Mouse (Mus musculus) myocyte (in vitro differentiated cells): ENCODE measurements around the gene Mtmr12.
A peak's percentile ranks its signal among the peaks of the same experiment; 100 is the strongest.

Experiments used
- E2F4 ChIP-seq: IDR thresholded peaks from one replicate; pipeline ENCODE4 v1.6.1; 2011; ENCODE audit warnings: mild to moderate bottlenecking, control low read depth, moderate library complexity; ENCODE audit not compliant: insufficient read depth
- MAX ChIP-seq: IDR thresholded peaks from one replicate; pipeline ENCODE4 v1.6.1; 2011; ENCODE audit warnings: low read depth, mild to moderate bottlenecking, control low read depth
- MYOG ChIP-seq, 3 experiments: IDR thresholded peaks; one replicate each; pipeline ENCODE4 v1.6.1; 2011; ENCODE audit warnings: control low read depth in 2 of 3, low read depth in 2 of 3, mild to moderate bottlenecking in 2 of 3; ENCODE audit not compliant: insufficient read length in 2 of 3, control insufficient read depth in 1 of 3, insufficient read depth in 1 of 3
- POLR2A ChIP-seq: IDR thresholded peaks from one replicate; pipeline ENCODE4 v1.6.1; 2011; ENCODE audit warnings: low read depth, mild to moderate bottlenecking, control low read depth, moderate library complexity; ENCODE audit not compliant: insufficient read length
- POLR2AphosphoS2 ChIP-seq: IDR thresholded peaks from one replicate; pipeline ENCODE4 v1.6.1; 2011; ENCODE audit warnings: low read depth, control low read depth; ENCODE audit not compliant: insufficient read length
- TCF12 ChIP-seq: IDR thresholded peaks from one replicate; pipeline ENCODE4 v1.6.1; 2011; ENCODE audit warnings: mild to moderate bottlenecking, control low read depth; ENCODE audit not compliant: poor library complexity, insufficient read depth, severe bottlenecking
- USF1 ChIP-seq: IDR thresholded peaks from one replicate; pipeline ENCODE4 v1.6.1; 2011; ENCODE audit warnings: low read depth, mild to moderate bottlenecking, control low read depth, moderate library complexity

- TF ChIP-seq POLR2A: peak; percentile 82
- no peak for TF ChIP-seq TCF12
- TF ChIP-seq MAX: no peak
- TF ChIP-seq E2F4: no peak
- TF ChIP-seq MYOG (IDR thresholded peaks at IDR 0.05; ENCODE audit: control insufficient read depth in 1 of 3, insufficient read depth in 1 of 3, insufficient read length in 2 of 3, low read depth in 2 of 3): no peak
- no peak for TF ChIP-seq USF1
- TF ChIP-seq POLR2AphosphoS2: peak; percentile 91
Observed at GRCm38 (mm10) chr15:12321091-12321787, 116.4 kb downstream of the Mtmr12 start, which contains the start of gene Golph3.
